Mouse (Mus musculus) forebrain, embryonic 12.5 days (tissue): ENCODE data around the gene Rbm47. TPM values are rescaled to one million over a fixed set of nuclear protein-coding genes. Genes with fewer than 3 reads are reported as not detected.

Source experiments
- ATAC-seq: fragments of 200-750 bp; cut with Nextera tagmentation; 2 replicates; pipeline ENCODE4 v1.8.0; 2017; ENCODE audit warnings: moderate TSS enrichment; ENCODE audit not compliant: low FRiP score
- H3K27ac ChIP-seq: fragments of 300-500 bp; sonication (generic); 2 replicates; pipeline ENCODE4 v1.5.1; 2016; ENCODE audit warnings: mild to moderate bottlenecking
- H3K27me3 ChIP-seq: fragments of 300-500 bp; sonication (generic); 2 replicates; pipeline ENCODE4 v1.6.1; 2016; ENCODE audit warnings: mild to moderate bottlenecking
- H3K36me3 ChIP-seq: fragments of 300-500 bp; sonication (generic); replicated peaks from 2 replicates; pipeline ENCODE4 v1.6.1; 2016; ENCODE audit warnings: mild to moderate bottlenecking
- H3K4me1 ChIP-seq: fragments of 300-500 bp; sonication (generic); 2 replicates; pipeline ENCODE4 v1.6.1; 2016
- H3K4me2 ChIP-seq: fragments of 300-500 bp; sonication (generic); 2 replicates; pipeline ENCODE4 v1.6.1; 2016; ENCODE audit warnings: mild to moderate bottlenecking, moderate library complexity
- H3K4me3 ChIP-seq: fragments of 300-500 bp; sonication (generic); replicated peaks from 2 replicates; pipeline ENCODE4 v1.5.1; 2016; ENCODE audit warnings: mild to moderate bottlenecking
- H3K9ac ChIP-seq: fragments of 300-500 bp; sonication (generic); 2 replicates; pipeline ENCODE4 v1.6.1; 2016; ENCODE audit warnings: mild to moderate bottlenecking
- H3K9me3 ChIP-seq: fragments of 300-500 bp; sonication (generic); 2 replicates; pipeline ENCODE4 v1.6.1; 2016
- WGBS: fragments of 180-500 bp; shearing (Covaris S2); methylation state at CpG from one replicate; pipeline ENCODE4 v1.1.7; 2016; 5-methylcytosine and 5-hydroxymethylcytosine counted together
- polyA plus RNA-seq: library from polyadenylated mRNA; unstranded; fragments of >200 nt; fragmentation: Nextera tagmentation; extraction: Ambion mirVana; gene quantifications from 2 replicates; pipeline ENCODE4 v1.2.1, GENCODE M21; 2016

Rbm47 gene
- polyA plus RNA-seq, 1 experiment from 2014 or later, result 6.4 TPM

DNA sequence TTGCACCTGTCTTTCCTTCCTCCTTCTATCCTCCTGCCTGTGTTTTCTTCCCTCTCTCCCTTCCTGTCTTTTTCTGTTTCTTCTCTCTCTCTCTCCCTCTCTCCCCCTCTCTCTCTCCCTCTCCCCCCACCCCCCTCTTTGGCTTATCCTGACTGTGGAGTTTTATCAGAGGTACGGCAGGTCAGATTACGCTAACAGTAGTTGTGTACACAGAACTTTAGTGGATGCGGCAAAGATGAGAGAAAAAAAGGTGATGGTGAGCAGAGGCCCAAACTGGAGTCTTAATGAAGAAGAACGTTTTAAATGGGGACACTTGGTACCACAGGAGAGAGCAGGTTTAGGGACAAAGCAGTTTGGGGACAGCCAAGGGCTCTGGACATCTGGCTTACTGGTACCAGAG, 83.3 kb downstream of the Rbm47 start:
- H3K27me3 ChIP-seq, result no peaks in the 10 kb centered on the region
- ATAC-seq, result no peak
- H3K9me3 ChIP-seq, result no peaks in the 10 kb centered on the region
- H3K4me1 ChIP-seq, result no peaks in the 10 kb centered on the region
- no peak overlapping the region for H3K9ac ChIP-seq
- no peak overlapping the region for H3K4me2 ChIP-seq
- H3K36me3 ChIP-seq, result no peaks in the 10 kb centered on the region
- 89% methylated on average over 4 of the region's 4 CpGs for WGBS
- H3K27ac ChIP-seq, result no peak overlapping the region
- no peak overlapping the region for H3K4me3 ChIP-seq

DNA sequence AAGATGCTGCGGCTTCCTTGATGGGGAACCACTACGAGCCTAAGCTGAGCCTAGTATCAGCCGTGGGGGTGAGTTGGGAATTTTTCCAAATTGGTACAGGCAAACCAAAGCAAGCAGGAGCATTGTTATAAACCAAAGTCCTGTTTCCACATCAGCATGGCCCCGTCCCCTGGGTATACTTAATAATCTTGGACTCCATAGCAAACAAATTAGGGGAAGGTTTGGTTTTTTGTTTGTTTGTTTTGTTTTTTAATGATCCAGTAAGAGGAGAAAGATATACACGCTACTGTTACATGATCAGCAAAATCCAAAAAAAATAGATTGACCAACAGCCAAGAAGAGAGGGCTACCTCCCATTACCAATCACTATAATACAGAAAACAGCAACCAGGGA, 84.0 kb downstream of the Rbm47 start:
- Histone ChIP-seq H3K4me1 (no peaks in the 10 kb centered on the region), H3K9me3 (no peaks in the 10 kb centered on the region), H3K9ac (no peak overlapping the region), H3K4me3 (no peak overlapping the region), H3K27me3 (no peaks in the 10 kb centered on the region), H3K36me3 (no peaks in the 10 kb centered on the region), H3K4me2 (no peak overlapping the region), H3K27ac (no peak overlapping the region)
- no peak for ATAC-seq
- WGBS, result 89% methylated on average over 5 of the region's 5 CpGs

DNA sequence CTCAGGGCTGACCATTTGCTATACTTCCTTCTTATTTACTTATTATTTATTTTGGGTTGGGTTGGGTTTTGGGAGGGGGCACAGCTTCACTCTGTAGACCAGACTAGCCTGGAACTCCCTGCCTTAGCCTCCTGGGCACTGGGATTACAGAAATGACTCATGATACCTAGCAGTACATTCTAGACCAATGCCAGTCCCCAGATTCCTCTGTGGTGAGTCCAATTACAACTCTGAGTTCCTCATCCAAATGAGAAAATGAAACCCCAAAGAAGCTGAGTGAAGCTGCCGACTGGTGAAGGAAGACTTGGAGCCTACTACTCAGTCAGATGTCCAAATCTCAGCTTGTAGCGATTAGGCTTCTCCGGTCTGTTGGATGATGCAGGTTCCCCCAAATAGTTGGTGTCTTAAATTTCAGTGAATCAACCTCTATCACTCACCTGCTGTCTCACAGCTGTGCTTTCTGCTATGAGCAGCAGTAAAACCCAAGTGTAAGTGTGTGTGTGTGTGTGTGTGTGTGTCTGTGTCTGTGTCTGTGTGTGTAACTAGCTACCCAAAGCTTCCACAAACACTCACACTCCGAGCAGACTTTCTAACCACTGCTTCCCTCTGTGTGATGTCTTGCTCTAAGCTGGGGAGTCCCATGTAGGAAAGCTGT, 84.5 kb downstream of the Rbm47 start:
- Histone ChIP-seq H3K27ac (no peak overlapping the region), H3K27me3 (no peaks in the 10 kb centered on the region), H3K4me2 (no peak overlapping the region), H3K4me3 (no peak overlapping the region), H3K9me3 (no peaks in the 10 kb centered on the region), H3K4me1 (no peaks in the 10 kb centered on the region), H3K36me3 (no peaks in the 10 kb centered on the region), H3K9ac (no peak overlapping the region)
- WGBS, result 90% methylated on average over 4 of the region's 4 CpGs
- no peak for ATAC-seq

DNA sequence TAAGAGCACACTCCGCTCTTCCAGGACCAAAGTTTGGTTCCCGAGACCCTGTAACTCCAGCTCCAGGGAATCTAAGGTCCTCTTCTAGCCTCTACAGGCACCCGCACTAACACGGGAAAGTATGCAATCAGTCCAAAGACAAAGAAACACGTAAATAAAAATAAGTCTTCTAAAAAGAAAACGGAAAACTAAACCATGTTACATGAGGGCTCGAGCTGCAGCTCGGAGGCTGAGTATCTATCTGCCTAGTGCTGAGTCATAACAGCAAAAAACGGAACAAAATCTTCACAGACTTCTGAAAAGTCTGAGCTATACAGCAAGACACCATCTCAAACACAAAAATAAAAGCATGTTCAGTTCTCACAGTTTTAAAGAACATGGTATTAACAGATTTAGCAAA, 86.0 kb downstream of the Rbm47 start:
- ATAC-seq, result no peak
- no peaks in the 10 kb centered on the region for H3K27me3 ChIP-seq
- H3K36me3 ChIP-seq, result no peaks in the 10 kb centered on the region
- H3K4me3 ChIP-seq, result no peak overlapping the region
- H3K4me1 ChIP-seq, result no peaks in the 10 kb centered on the region
- 92% methylated on average over 9 of the region's 9 CpGs for WGBS
- no peak overlapping the region for H3K27ac ChIP-seq
- no peak overlapping the region for H3K4me2 ChIP-seq
- H3K9me3 ChIP-seq, result no peaks in the 10 kb centered on the region
- no peak overlapping the region for H3K9ac ChIP-seq

DNA sequence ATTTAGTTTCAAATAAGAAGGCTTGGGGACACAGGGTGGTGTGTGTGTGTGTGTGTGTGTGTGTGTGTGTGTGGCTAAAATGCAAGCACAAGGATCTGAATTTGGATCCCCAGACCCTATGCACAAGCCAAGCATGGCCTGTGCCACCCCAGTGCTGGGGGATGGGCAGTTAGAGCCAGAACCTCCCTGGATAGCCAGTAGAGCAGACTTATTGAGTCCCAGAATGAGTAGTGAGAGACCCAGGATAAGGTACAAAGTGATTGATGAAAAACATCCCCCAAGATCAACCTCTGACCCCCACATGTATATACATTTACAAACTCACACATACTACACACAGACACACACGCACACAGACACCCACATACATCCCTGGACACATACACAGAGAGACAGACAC, 86.6 kb downstream of the Rbm47 start:
- H3K27ac ChIP-seq, result no peak overlapping the region
- ATAC-seq, result no peak
- H3K4me3 ChIP-seq, result no peak overlapping the region
- H3K9me3 ChIP-seq, result no peaks in the 10 kb centered on the region
- 84% methylated on average over 1 of the region's 1 CpGs for WGBS
- H3K36me3 ChIP-seq, result no peaks in the 10 kb centered on the region
- no peak overlapping the region for H3K4me2 ChIP-seq
- H3K9ac ChIP-seq, result no peak overlapping the region
- no peaks in the 10 kb centered on the region for H3K4me1 ChIP-seq
- 0 out of 2 replicates have a peak, but pooled peaks cover 3% of the 10 kb centered on the region for H3K27me3 ChIP-seq

DNA sequence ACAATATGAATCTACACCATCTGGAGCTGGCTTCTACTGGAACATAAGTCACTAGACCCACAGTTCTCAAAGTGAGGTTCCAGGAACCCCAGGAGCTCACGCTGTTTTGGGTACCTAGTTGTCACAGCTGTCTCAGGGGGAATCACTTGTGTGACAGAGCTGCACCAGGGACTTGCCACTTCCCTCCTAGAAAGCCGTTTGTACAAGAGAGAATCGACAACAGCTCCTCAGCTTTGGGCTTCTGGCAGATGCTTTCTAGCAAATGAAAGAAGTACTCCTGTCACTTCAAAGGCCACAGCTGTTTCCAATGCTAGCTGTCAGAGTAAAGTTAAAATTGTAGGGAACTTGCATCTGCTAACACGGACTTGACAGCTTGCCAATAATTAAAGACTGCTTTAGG, 87.4 kb downstream of the Rbm47 start:
- H3K4me2 ChIP-seq, result no peak overlapping the region
- 70% methylated on average over 4 of the region's 4 CpGs for WGBS
- H3K27me3 ChIP-seq, result 0 out of 2 replicates have a peak, but pooled peaks cover 3% of the 10 kb centered on the region
- no peaks in the 10 kb centered on the region for H3K9me3 ChIP-seq
- no peak overlapping the region for H3K9ac ChIP-seq
- H3K4me1 ChIP-seq, result no peaks in the 10 kb centered on the region
- no peak for ATAC-seq
- H3K36me3 ChIP-seq, result no peaks in the 10 kb centered on the region
- no peak overlapping the region for H3K4me3 ChIP-seq
- no peak overlapping the region for H3K27ac ChIP-seq

DNA sequence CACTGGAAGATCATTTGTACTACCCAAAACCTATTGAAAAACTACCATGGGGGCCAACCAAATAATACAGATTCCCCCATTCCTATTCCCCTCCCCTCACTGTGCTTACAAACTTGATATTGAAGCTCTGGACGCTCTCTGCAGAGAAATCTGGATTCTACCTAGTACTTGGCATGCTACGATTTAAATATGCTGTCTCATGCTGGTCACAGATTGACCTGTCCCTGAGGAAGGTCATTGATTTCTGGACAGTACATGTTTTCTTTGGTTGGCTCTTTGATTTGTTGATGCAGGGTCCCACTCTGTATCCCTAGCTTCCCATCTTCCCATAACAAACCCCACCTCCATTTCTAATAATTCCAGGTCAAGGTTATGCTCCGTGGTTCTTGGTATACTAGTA, 88.4 kb downstream of the Rbm47 start:
- 90% methylated on average over 3 of the region's 3 CpGs for WGBS
- no peak overlapping the region for H3K27ac ChIP-seq
- no peaks in the 10 kb centered on the region for H3K4me1 ChIP-seq
- H3K9ac ChIP-seq, result no peak overlapping the region
- no peak overlapping the region for H3K4me3 ChIP-seq
- no peaks in the 10 kb centered on the region for H3K36me3 ChIP-seq
- no peak for ATAC-seq
- H3K27me3 ChIP-seq, result 0 out of 2 replicates have a peak, but pooled peaks cover 3% of the 10 kb centered on the region
- no peaks in the 10 kb centered on the region for H3K9me3 ChIP-seq
- H3K4me2 ChIP-seq, result no peak overlapping the region

DNA sequence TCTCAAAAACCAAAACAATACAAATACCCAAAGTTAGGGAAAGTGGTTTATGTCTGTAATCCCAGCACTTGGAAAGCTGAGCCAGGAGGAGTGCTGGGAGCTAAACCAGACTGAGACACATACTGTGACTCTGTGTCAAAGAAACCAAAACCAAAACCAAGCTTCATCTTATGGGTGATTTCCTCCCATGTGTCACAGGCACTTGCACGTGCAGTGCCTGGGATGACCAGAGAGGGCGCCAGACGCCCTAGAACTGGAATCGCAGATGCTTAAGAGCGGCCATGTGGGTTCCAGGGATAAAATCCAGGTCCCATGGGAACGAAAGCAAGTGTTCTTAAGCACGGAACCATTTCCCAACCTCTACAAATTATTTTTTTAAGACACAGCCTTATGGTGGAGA, 89.6 kb downstream of the Rbm47 start:
- H3K27ac ChIP-seq, result no peak overlapping the region
- no peak overlapping the region for H3K9ac ChIP-seq
- 0 out of 2 replicates have a peak, but pooled peaks cover 3% of the 10 kb centered on the region for H3K27me3 ChIP-seq
- no peak for ATAC-seq
- H3K4me3 ChIP-seq, result no peak overlapping the region
- no peaks in the 10 kb centered on the region for H3K4me1 ChIP-seq
- H3K9me3 ChIP-seq, result no peaks in the 10 kb centered on the region
- WGBS, result 33% methylated on average over 7 of the region's 7 CpGs
- H3K36me3 ChIP-seq, result no peaks in the 10 kb centered on the region
- H3K4me2 ChIP-seq, result no peak overlapping the region

DNA sequence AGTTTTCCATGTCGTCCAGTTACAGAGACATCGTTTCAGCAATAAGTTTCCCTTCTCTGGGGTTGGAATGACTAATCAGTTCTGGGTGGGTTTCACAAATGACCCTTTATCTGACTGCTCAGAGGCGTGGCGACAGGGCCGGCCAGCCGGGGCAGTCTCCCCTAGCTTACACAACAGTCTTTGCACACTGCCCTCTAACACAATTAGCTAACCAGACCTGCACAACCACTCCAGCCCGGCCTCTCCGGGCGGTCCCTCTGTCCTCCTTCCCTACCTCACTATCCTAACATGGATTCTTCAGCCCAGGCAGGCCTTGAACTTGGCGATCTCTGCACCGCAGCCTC, 90.7 kb downstream of the Rbm47 start:
- WGBS, result 75% methylated on average over 11 of the region's 11 CpGs
- no peak for ATAC-seq
- no peaks in the 10 kb centered on the region for H3K4me1 ChIP-seq
- no peaks in the 10 kb centered on the region for H3K9me3 ChIP-seq
- no peak overlapping the region for H3K9ac ChIP-seq
- no peaks in the 10 kb centered on the region for H3K36me3 ChIP-seq
- H3K4me3 ChIP-seq, result no peak overlapping the region
- no peak overlapping the region for H3K4me2 ChIP-seq
- no peak overlapping the region for H3K27ac ChIP-seq
- 0 out of 2 replicates have a peak, but pooled peaks cover 3% of the 10 kb centered on the region for H3K27me3 ChIP-seq

DNA sequence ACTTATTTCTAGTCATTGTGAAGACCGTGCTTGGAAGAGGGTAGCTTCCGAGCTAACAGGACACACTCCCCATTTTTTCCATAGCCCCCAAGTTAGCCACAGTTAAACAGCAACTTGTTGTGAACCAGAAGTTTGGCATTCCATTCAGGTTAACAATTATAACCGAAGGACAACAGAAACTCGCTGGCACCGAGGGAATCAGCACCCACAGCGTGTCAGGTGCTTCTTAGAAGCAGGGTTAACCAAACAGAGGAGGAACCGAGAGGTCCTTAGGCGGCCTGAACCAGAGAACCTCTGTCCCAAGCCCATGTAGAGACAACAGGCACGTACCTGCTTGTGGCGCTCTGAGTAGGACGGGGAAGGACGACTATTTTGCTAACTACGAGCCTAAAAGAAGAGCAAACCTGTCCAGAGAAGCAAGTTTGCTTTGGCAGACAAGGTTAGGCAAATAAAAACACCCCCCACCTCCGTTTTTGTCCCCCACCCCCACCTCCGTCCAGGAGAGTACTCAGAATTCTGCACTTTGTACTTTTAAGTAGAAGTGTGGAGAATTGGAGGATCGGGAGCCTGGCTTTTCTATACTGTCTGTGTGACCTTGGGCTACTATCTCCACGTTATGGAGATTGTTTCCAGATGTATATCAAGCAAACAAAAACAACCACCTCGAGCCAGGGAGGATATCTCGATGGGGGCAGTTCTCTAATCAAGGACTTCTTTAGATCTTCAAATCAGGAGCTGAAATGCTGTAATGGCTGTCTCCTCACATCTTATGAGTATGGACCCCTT, 91.3 kb downstream of the Rbm47 start:
- no peak overlapping the region for H3K27ac ChIP-seq
- no peaks in the 10 kb centered on the region for H3K36me3 ChIP-seq
- 0 out of 2 replicates have a peak, but pooled peaks cover 3% of the 10 kb centered on the region for H3K27me3 ChIP-seq
- no peaks in the 10 kb centered on the region for H3K4me1 ChIP-seq
- WGBS, result 77% methylated on average over 19 of the region's 19 CpGs
- H3K4me3 ChIP-seq, result no peak overlapping the region
- H3K9ac ChIP-seq, result no peak overlapping the region
- H3K4me2 ChIP-seq, result no peak overlapping the region
- no peaks in the 10 kb centered on the region for H3K9me3 ChIP-seq
- no peak for ATAC-seq

DNA sequence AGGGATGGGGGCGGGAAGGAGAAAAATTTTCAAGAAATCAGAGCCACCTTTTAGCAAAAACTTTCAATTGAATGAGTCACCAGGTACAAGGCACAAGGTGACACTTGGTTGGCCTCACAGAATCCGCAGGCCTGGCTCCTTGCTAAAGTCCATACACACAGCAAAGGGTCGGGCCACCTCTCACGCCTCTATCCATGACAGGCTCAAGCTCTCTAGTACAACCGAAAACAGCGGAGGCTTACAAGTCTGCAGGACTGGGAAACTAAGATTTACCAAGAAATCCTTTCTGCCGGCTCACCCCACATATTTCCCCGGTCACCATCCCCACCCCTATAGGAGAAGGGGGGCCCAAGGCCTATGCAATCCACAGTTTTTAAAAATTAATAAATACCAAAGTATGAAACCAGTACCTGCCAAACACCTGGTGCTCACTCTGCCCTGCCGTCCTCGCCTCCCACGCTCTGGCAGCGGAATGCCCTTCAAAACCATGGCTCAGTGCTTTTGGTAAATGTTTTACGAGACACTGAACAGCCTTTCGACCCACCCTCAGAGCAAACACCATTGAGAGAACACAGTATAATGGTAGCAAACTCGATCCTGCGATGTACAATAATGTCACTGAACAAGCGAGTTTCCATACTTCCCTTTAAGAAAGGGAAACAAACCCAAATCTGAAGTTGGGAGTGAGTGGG, 92.2 kb downstream of the Rbm47 start:
- Histone ChIP-seq H3K27ac (no peak overlapping the region), H3K4me1 (no peaks in the 10 kb centered on the region), H3K9ac (no peak overlapping the region), H3K4me2 (no peak overlapping the region), H3K4me3 (no peak overlapping the region), H3K9me3 (no peaks in the 10 kb centered on the region), H3K27me3 (0 out of 2 replicates have a peak, but pooled peaks cover 3% of the 10 kb centered on the region), H3K36me3 (no peaks in the 10 kb centered on the region)
- 91% methylated on average over 17 of the region's 17 CpGs for WGBS
- ATAC-seq, result no peak

DNA sequence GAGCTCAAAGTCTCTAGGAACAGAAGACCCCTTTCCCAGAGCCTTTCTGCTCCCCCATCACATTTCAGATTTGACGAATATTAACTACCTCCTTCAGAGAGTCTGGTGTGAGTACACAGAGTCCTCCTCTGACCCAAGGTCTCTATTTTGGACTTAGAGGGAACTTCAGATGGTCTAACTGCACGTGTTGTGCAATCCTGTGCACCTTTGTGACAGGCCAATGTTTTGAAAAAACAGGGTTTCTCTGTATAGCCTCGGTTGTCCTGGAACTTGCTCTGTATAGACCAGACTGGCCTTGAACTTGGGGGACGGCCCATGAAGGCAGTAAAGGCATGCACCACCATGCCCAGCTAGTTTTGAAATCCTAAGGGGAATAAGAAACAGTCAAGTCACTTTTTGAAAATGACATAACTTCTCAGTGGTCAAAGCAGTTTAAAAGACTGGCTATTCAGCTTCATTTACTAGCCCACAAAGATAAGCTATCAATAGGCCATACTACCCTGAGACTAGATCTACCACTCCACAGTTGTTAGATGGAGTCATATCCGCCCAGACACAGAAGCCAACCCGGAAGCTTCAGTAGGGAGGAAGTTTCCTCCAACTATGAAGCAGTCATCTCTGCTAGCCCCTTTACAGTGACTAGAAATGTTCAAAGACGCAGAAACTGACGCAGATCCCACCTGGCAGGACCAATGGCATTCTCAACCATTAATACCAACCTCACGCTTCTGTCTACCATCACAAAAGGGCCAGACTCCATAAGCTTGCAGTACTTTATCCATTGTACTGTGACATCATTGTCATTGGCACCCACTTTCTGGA, 93.3 kb downstream of the Rbm47 start:
- ATAC-seq, result no peak
- H3K4me1 ChIP-seq, result no peaks in the 10 kb centered on the region
- H3K36me3 ChIP-seq, result no peaks in the 10 kb centered on the region
- H3K9ac ChIP-seq, result no peak overlapping the region
- WGBS, result 91% methylated on average over 9 of the region's 9 CpGs
- H3K9me3 ChIP-seq, result no peaks in the 10 kb centered on the region
- H3K4me2 ChIP-seq, result no peak overlapping the region
- H3K27ac ChIP-seq, result no peak overlapping the region
- H3K4me3 ChIP-seq, result no peak overlapping the region
- 0 out of 2 replicates have a peak, but pooled peaks cover 3% of the 10 kb centered on the region for H3K27me3 ChIP-seq
